Mouse (Mus musculus) liver, embryonic 12.5 days (tissue): Measurements from ENCODE around the gene Rps19. TPM values are rescaled to one million over a fixed set of nuclear protein-coding genes. Genes with fewer than 3 reads are reported as not detected.

Source experiments
- ATAC-seq: fragments of 200-750 bp; cut with Nextera tagmentation; 2 replicates; pipeline ENCODE4 v1.8.0; 2017; ENCODE audit warnings: moderate number of reproducible peaks, mild to moderate bottlenecking, moderate library complexity
- H3K27ac ChIP-seq: fragments of 300-500 bp; sonication (generic); 2 replicates; pipeline ENCODE4 v1.5.1; 2016; ENCODE audit warnings: mild to moderate bottlenecking
- H3K27me3 ChIP-seq: fragments of 300-500 bp; sonication (generic); replicated peaks from 2 replicates; pipeline ENCODE4 v1.6.1; 2016; ENCODE audit warnings: mild to moderate bottlenecking, moderate library complexity
- H3K36me3 ChIP-seq: fragments of 300-500 bp; sonication (generic); 2 replicates; pipeline ENCODE4 v1.6.1; 2016; ENCODE audit warnings: mild to moderate bottlenecking, moderate library complexity
- H3K4me1 ChIP-seq: fragments of 300-500 bp; sonication (generic); 2 replicates; pipeline ENCODE4 v1.6.1; 2016
- H3K4me2 ChIP-seq: fragments of 300-500 bp; sonication (generic); 2 replicates; pipeline ENCODE4 v1.6.1; 2016; ENCODE audit warnings: mild to moderate bottlenecking, moderate library complexity
- H3K4me3 ChIP-seq: fragments of 300-500 bp; sonication (generic); 2 replicates; pipeline ENCODE4 v1.5.1; 2016; ENCODE audit warnings: mild to moderate bottlenecking, moderate library complexity
- H3K9ac ChIP-seq: fragments of 300-500 bp; sonication (generic); 2 replicates; pipeline ENCODE4 v1.6.1; 2016; ENCODE audit warnings: mild to moderate bottlenecking, moderate library complexity
- H3K9me3 ChIP-seq: fragments of 300-500 bp; sonication (generic); replicated peaks from 2 replicates; pipeline ENCODE4 v1.6.1; 2016; ENCODE audit warnings: mild to moderate bottlenecking, moderate library complexity
- WGBS: fragments of 180-500 bp; shearing (Covaris S2); methylation state at CpG from one replicate; pipeline ENCODE4 v1.1.7; 2016; ENCODE audit not compliant: insufficient replicate concordance; 5-methylcytosine and 5-hydroxymethylcytosine counted together
- polyA plus RNA-seq: library from polyadenylated mRNA; unstranded; fragments of >200 nt; fragmentation: Nextera tagmentation; extraction: Ambion mirVana; gene quantifications from 2 replicates; pipeline ENCODE4 v1.2.1, GENCODE M21; 2016

Rps19 gene
- polyA plus RNA-seq, 1 experiment from 2014 or later = 1,803 TPM

DNA sequence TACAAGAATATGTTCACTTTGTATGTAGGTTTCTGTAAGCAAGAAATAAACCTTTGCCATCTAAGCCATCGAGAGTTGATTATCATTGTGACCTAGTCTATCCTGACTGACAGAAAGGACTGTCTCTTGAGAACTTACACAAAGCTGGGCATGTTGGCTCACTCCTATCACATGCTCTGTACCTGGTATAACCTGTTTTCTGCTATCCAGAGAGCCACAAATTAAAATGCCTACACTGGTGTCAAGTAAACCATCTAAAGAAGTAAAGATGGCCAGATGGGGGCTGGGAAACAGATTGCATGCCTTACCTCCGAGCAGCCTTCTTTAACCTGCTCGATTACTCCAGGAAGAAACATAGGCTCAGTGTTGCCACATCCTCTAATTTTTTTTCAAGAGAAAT, 6.6 kb upstream of the Rps19 start:
- no peak for ATAC-seq
- 64% methylated on average over 3 of the region's 3 CpGs for WGBS
- H3K27ac ChIP-seq = no peak overlapping the region
- H3K4me2 ChIP-seq = no peak overlapping the region
- H3K9ac ChIP-seq = no peak overlapping the region
- H3K36me3 ChIP-seq = no peaks in the 10 kb centered on the region
- H3K4me1 ChIP-seq = peaks cover 2% of the 10 kb centered on the region
- H3K9me3 ChIP-seq = no peaks in the 10 kb centered on the region
- peaks cover 47% of the 10 kb centered on the region for H3K27me3 ChIP-seq
- H3K4me3 ChIP-seq = no peak overlapping the region

DNA sequence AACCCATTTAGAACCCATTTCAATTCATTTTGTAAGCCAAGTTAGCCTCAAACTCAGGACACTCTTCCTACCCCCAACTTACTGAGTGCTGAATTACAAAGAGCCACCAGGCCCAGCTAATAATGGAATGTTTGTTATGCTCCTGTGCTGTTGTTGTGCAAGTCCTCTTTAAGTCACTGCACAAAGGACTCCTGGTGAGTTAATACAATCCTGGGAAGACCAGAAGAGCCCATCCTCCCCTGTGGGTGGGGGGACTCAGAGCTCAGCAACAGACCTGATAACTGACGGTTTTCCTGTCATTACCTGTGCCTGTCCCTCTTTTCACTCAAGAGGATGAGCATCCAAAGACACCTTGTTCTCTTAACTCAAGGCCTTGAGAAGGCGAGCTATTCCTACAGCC, 4.6 kb upstream of the Rps19 start:
- Histone ChIP-seq H3K4me1 (peaks cover 13% of the 10 kb centered on the region), H3K9me3 (no peaks in the 10 kb centered on the region), H3K4me3 (no peak overlapping the region), H3K4me2 (no peak overlapping the region), H3K27ac (no peak overlapping the region), H3K36me3 (no peaks in the 10 kb centered on the region), H3K9ac (no peak overlapping the region), H3K27me3 (peaks cover 27% of the 10 kb centered on the region)
- 52% methylated on average over 2 of the region's 2 CpGs for WGBS
- ATAC-seq = no peak

GRCm38 (mm10) chr7:24882416-24883199, 1.6 kb upstream of the Rps19 start:
- 84% methylated on average over 9 of the region's 9 CpGs for WGBS
- H3K4me1 ChIP-seq = peaks cover 36% of the 10 kb centered on the region
- ATAC-seq = no peak
- no peak overlapping the region for H3K27ac ChIP-seq
- H3K36me3 ChIP-seq = peaks cover 25% of the 10 kb centered on the region
- H3K4me3 ChIP-seq = no peak overlapping the region
- H3K4me2 ChIP-seq = no peak overlapping the region
- no peaks in the 10 kb centered on the region for H3K9me3 ChIP-seq
- no peak overlapping the region for H3K9ac ChIP-seq
- H3K27me3 ChIP-seq = 0 out of 2 replicates have a peak, but pooled peaks cover 3% of the 10 kb centered on the region

- H3K4me3 ChIP-seq = peak overlapping the region; percentile 97
- WGBS = under 1% methylated on average over 47 of the region's 47 CpGs
- H3K9me3 ChIP-seq = no peaks in the 10 kb centered on the region
- no peak for ATAC-seq
- peak overlapping the region; percentile 100 for H3K9ac ChIP-seq
- H3K27me3 ChIP-seq = 0 out of 2 replicates have a peak, but pooled peaks cover 3% of the 10 kb centered on the region
- H3K36me3 ChIP-seq = peaks cover 47% of the 10 kb centered on the region
- peaks cover 52% of the 10 kb centered on the region for H3K4me1 ChIP-seq
- H3K4me2 ChIP-seq = peak overlapping the region; percentile 77
- H3K27ac ChIP-seq = peak overlapping the region; percentile 96
Measured at GRCm38 (mm10) chr7:24884693-24885291, 621 bp downstream of the Rps19 start.

DNA sequence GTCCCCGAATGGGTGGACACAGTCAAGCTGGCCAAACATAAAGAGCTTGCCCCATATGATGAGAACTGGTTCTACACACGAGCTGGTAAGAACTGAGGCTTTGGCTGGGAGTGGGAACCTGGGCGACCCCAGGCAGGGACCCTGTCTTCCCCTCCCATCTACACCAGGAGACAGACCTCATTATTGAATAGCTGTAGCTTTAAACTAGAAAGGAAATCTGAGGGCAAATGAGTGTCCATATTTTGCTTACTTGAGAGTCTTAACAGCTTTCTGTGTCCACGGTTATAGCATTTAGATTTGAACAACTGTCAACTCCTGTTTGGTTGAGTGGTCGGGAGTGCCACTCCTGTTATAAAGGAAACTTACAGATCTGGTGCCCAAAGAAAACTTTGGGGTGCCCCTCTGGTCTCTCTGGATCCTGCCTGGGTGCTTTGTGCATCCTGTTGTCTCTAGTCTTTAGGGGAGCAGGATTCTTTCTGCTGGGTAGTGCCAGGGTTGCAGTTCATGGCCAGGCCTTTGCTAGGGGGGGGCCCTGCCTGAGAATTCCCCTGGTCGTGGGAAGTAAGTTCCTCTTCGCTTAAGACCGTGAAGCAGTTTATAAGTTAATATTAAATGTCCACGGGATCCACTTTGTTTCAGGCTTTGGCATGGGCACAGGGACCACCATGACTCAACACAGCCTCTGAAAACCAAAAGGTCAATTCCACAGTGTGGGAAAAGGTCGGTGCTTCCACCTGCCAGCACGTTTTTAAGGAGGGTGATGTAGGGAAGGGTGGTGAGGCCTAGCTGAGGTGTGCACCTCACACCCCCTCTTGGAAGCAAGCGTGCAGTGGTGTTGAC, 1.5 kb downstream of the Rps19 start:
- WGBS = 15% methylated on average over 12 of the region's 12 CpGs
- peaks cover 56% of the 10 kb centered on the region for H3K36me3 ChIP-seq
- 0 out of 2 replicates have a peak, but pooled peaks cover 3% of the 10 kb centered on the region for H3K27me3 ChIP-seq
- no peak for ATAC-seq
- H3K9me3 ChIP-seq = no peaks in the 10 kb centered on the region
- H3K27ac ChIP-seq = peak overlapping the region; percentile 96
- H3K9ac ChIP-seq = peak overlapping the region; percentile 100
- peak overlapping the region; percentile 97 for H3K4me3 ChIP-seq
- H3K4me1 ChIP-seq = peaks cover 52% of the 10 kb centered on the region
- peak overlapping the region; percentile 77 for H3K4me2 ChIP-seq

DNA sequence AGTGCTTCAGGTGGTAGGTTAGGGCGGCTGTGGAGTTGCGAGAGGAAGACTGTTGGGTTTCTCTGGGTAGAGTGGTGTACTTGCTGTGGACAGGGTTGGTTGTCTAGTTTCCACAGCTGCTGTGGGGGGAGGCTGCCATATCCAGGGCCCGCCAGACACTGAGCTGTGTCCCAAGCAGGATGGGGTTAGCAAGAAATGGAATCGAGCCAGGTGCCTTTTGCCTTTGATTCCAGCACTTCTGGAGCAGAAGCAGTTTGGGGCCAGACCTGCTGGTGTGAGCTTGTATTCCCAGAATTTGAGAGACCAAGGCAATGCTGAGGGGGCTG, 2.1 kb downstream of the Rps19 start:
- Histone ChIP-seq H3K4me3 (peak overlapping the region; percentile 97), H3K36me3 (peaks cover 61% of the 10 kb centered on the region), H3K9me3 (no peaks in the 10 kb centered on the region), H3K9ac (peak overlapping the region; percentile 100), H3K4me2 (peak overlapping the region; percentile 77), H3K27ac (peak overlapping the region; percentile 96), H3K27me3 (0 out of 2 replicates have a peak, but pooled peaks cover 3% of the 10 kb centered on the region), H3K4me1 (peaks cover 52% of the 10 kb centered on the region)
- 30% methylated on average over 4 of the region's 4 CpGs for WGBS
- ATAC-seq = no peak

DNA sequence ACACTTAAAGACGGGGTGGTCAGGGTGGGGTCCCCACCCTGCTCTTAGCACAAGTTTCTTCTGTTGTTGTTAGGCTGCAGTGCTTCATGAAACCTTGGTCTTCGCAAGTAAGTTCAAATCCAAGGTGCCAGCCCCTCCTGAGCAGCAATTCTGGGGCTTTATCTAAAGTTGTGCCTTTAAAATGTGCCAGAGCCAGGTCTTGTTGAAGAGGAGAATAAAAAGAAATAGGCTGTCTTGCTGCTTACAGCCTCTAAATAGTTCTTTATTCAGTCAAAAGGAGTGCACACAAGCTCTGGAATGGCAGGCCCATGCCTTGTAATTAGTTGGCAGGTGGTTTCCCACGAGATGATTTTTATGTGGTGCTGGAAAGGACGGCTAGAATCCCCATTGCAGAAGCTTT, 2.9 kb downstream of the Rps19 start:
- H3K4me1 ChIP-seq = peaks cover 52% of the 10 kb centered on the region
- H3K4me3 ChIP-seq = peak overlapping the region; percentile 97
- peak overlapping the region; percentile 77 for H3K4me2 ChIP-seq
- H3K36me3 ChIP-seq = peaks cover 63% of the 10 kb centered on the region
- no peaks in the 10 kb centered on the region for H3K9me3 ChIP-seq
- peak overlapping the region; percentile 96 for H3K27ac ChIP-seq
- H3K27me3 ChIP-seq = no peaks in the 10 kb centered on the region
- peak overlapping the region; percentile 100 for H3K9ac ChIP-seq
- no peak for ATAC-seq
- 62% methylated on average over 4 of the region's 4 CpGs for WGBS

GRCm38 (mm10) chr7:24889431-24890220, 5.5 kb downstream of the Rps19 start:
- Histone ChIP-seq H3K36me3 (peaks cover 63% of the 10 kb centered on the region), H3K4me2 (no peak overlapping the region), H3K9ac (no peak overlapping the region), H3K27ac (peak overlapping the region; percentile 96), H3K27me3 (no peaks in the 10 kb centered on the region), H3K4me3 (no peak overlapping the region), H3K9me3 (no peaks in the 10 kb centered on the region), H3K4me1 (peaks cover 39% of the 10 kb centered on the region)
- peak; percentile 31; the same call in 1 of the 2 replicates for ATAC-seq
- WGBS = 78% methylated on average over 6 of the region's 6 CpGs

DNA sequence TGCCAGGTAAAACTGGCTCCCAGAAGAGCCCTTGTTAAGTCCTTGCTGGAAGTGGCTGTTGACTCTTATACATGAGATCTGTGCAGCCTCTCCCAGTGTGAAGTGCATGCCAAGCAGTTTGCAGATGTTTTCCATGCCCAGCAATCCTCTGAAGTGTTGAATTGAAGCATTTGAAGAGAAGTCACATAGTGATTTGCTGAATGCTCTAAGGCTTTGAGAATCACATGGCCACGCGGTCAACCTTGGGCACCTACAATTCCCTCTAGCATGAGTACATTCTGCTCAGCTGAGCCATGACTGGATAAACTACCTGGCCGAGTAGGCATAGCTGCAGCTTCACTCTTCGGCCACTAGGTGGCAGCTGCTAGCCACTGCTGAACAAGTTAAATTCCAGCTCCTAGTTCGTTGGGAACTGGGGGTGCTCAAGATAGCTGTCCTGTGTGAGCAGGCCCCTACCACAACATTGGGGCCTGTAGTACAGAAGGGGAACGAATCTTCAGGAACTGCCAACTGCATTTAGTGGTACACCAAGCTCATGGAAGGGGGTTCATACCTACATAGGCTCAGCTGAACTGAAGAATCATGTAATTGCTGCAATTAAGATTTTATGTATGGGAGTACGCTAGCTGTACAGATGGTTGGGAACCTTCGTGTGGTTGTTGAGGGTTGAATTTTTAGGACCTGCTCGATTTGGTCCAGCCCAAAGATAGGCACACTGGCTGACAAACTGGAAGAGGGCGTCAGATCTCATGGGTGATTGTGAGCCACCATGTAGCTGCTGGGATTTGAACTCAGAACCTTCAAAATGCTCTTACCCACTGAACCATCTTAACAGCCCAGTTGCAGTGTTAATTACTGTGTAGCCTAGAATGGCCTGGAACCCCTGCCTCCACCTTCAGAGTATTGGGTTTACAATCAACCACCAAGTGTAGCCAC, 6.4 kb downstream of the Rps19 start:
- 20% methylated on average over 10 of the region's 10 CpGs for WGBS
- H3K4me3 ChIP-seq = no peak overlapping the region

GRCm38 (mm10) chr7:24891241-24892124, 7.3 kb downstream of the Rps19 start:
- Histone ChIP-seq H3K27ac (peak overlapping the region; percentile 96), H3K9me3 (no peaks in the 10 kb centered on the region), H3K4me3 (no peak overlapping the region), H3K27me3 (no peaks in the 10 kb centered on the region), H3K4me1 (peaks cover 27% of the 10 kb centered on the region), H3K9ac (no peak overlapping the region), H3K4me2 (no peak overlapping the region), H3K36me3 (peaks cover 49% of the 10 kb centered on the region)
- no peak for ATAC-seq
- 66% methylated on average over 3 of the region's 3 CpGs for WGBS

More for the DNA sequence above, 6.4 kb downstream of the Rps19 start:
- Histone ChIP-seq H3K9me3 (no peaks in the 10 kb centered on the region), H3K4me2 (no peak overlapping the region), H3K4me1 (peaks cover 37% of the 10 kb centered on the region), H3K9ac (no peak overlapping the region), H3K27ac (peak overlapping the region; percentile 96), H3K27me3 (no peaks in the 10 kb centered on the region), H3K36me3 (peaks cover 59% of the 10 kb centered on the region)
- peak; percentile 66 for ATAC-seq
